23 mouse cellular contexts compared by ENCODE assay signal in the genomic region with DNA sequence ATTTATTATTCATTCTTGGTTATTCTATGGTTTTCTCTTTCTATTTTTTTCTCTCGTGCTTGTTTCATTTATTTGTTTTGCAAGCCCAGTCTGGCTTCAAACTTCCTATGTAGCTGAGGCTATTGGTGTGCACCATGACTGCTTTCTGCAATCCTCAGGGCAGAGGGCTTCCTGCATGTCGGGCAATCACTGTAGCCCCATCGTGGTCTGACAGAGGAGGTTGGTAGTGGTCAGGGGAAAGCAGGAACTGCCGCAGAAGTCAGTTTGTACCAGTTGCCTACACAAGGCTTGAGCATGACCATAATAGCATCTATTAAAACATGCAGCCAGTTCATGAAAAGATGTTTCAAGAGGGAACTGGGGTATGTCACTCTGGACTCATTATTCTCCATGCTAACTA.
"Had no signal": no experiment of that assay in that cellular context is flagged by ENCODE, and none has a peak within 500 bp of the region (broad histone marks: within the 10 kb centered on the region; RNA-seq: fewer than 3 reads in every experiment).

No protein-coding gene starts in this region.

- H3K27me3 ChIP-seq: liver, embryonic 12.5 days; lung, embryonic 15.5 days; neural tube, embryonic 13.5 days; stomach, embryonic 15.5 days had no signal

- DNase-seq: kidney, adult 18-20 months; kidney, adult 9 months; kidney, postnatal 14 days; kidney, postnatal 4 days; left cerebral cortex, postnatal 4 days; liver; lung, adult 18-20 months; lung, postnatal 10 days; lung, postnatal 4 days; retina, postnatal 1 day; right cerebral cortex, postnatal 25 days; spleen, adult 18-20 months; thymus, postnatal 25 days had no signal

- H3K4me1 ChIP-seq: lung, embryonic 15.5 days; midbrain, embryonic 13.5 days; stomach, embryonic 15.5 days had no signal

- H3K27ac ChIP-seq: left cerebral cortex, adult 2 months; limb, embryonic 13.5 days; liver, embryonic 12.5 days; liver, embryonic 15.5 days; lung, embryonic 15.5 days; midbrain, embryonic 13.5 days; neural tube, embryonic 13.5 days; stomach, embryonic 15.5 days had no signal

- H3K4me2 ChIP-seq: limb, embryonic 13.5 days; liver, embryonic 12.5 days; liver, embryonic 15.5 days; lung, embryonic 15.5 days; midbrain, embryonic 13.5 days; neural tube, embryonic 13.5 days; stomach, embryonic 15.5 days had no signal

- H3K9me3 ChIP-seq: limb, embryonic 13.5 days; liver, embryonic 12.5 days; liver, embryonic 15.5 days; lung, embryonic 15.5 days; midbrain, embryonic 13.5 days; neural tube, embryonic 13.5 days; stomach, embryonic 15.5 days had no signal

- H3K36me3 ChIP-seq: limb, embryonic 13.5 days; liver, embryonic 12.5 days; liver, embryonic 15.5 days; lung, embryonic 15.5 days; midbrain, embryonic 13.5 days; neural tube, embryonic 13.5 days; stomach, embryonic 15.5 days had no signal

- H3K9ac ChIP-seq: limb, embryonic 13.5 days; liver, embryonic 12.5 days; liver, embryonic 15.5 days; lung, embryonic 15.5 days; midbrain, embryonic 13.5 days; neural tube, embryonic 13.5 days; stomach, embryonic 15.5 days had no signal

- H3K4me3 ChIP-seq: left cerebral cortex, adult 2 months; limb, embryonic 13.5 days; liver, embryonic 12.5 days; liver, embryonic 15.5 days; lung, embryonic 15.5 days; midbrain, embryonic 13.5 days; myocyte; neural tube, embryonic 13.5 days; stomach, embryonic 15.5 days had no signal

- ATAC-seq: liver, embryonic 12.5 days; midbrain, embryonic 13.5 days; midbrain, embryonic 16.5 days had no signal
